ENCODE assay signal across 9 mouse cellular contexts in the genomic region with DNA sequence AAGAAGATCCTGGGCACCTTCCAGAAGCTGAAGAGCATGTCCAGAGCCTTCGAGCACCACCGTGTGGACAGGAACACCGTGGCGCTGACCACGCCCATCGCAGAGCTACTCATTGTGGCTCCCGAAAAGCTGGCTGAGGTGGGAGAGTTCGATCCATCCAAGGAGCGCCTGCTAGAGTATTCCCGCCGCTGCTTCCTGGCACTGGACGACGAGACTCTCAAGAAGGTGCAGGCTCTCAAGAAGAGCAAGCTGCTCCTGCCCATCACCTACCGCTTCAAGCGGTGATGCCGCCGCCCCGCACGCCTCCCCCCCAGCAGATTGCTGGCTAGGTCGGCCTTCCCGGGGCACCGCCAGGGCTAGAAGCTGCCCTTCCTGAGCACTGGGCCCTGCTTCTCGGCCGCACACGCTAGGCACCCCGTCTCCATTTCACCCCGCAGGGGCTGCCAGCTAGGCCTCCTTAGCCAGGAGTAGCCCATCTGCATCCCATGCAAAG. TPM values are rescaled to one million over a fixed set of nuclear protein-coding genes. Genes with fewer than 3 reads are reported as not detected.
A peak's percentile ranks its signal among the peaks of the same experiment; 100 is the strongest.
DNase-seq lines count a peak whose midpoint lies in the region; ATAC-seq lines count a peak whose summit lies in the region.
"Had no signal": no experiment of that assay in that cellular context is flagged by ENCODE, and none has a peak within 500 bp of the region (broad histone marks: within the 10 kb centered on the region; RNA-seq: fewer than 3 reads in every experiment).

No protein-coding gene starts in this region.

- H3K4me3 ChIP-seq in heart, embryonic 10.5 days, result peak overlapping the region; percentile 77
- H3K4me3 ChIP-seq in kidney, embryonic 15.5 days (replicated peaks), result peak overlapping the region; percentile 78
- H3K4me3 ChIP-seq in liver, embryonic 16.5 days (ENCODE audit: low read depth, low read length), result peak overlapping the region; percentile 78
- H3K4me3 ChIP-seq in neural tube, embryonic 11.5 days (ENCODE audit: low read depth, low read length), result peak overlapping the region; percentile 70
- peak overlapping the region; percentile 88 for H3K4me3 ChIP-seq in stomach, embryonic 16.5 days (replicated peaks; ENCODE audit: low read length)

- no peaks in the 10 kb centered on the region; the same call in 1 of the 2 replicates for H3K9me3 ChIP-seq in heart, embryonic 10.5 days
- no peaks in the 10 kb centered on the region for H3K9me3 ChIP-seq in kidney, embryonic 15.5 days (replicated peaks)
- H3K9me3 ChIP-seq in liver, embryonic 16.5 days (replicated peaks; ENCODE audit: control insufficient read depth, low read length), result no peaks in the 10 kb centered on the region
- no peaks in the 10 kb centered on the region for H3K9me3 ChIP-seq in neural tube, embryonic 11.5 days (ENCODE audit: control insufficient read depth, low read length)
- no peaks in the 10 kb centered on the region for H3K9me3 ChIP-seq in stomach, embryonic 16.5 days (replicated peaks; ENCODE audit: control insufficient read depth, low read length)

- peak; percentile 37 to 55 for DNase-seq in CD8-positive naive resting alpha-beta T cell, adult 2 months (ENCODE audit: low read depth in 2 of 2, low spot score in 2 of 2)
- DNase-seq in brain, adult 2 months (ENCODE audit: low read depth, low spot score), result peak; percentile 95
- peak; percentile 89 for DNase-seq in heart, embryonic 10.5 days (ENCODE audit: low spot score)
- peak; percentile 84 for DNase-seq in neural tube, embryonic 11.5 days (ENCODE audit: low spot score)

- H3K36me3 ChIP-seq in heart, embryonic 10.5 days, result no peaks in the 10 kb centered on the region
- peaks cover 2% of the 10 kb centered on the region for H3K36me3 ChIP-seq in kidney, embryonic 15.5 days
- no peaks in the 10 kb centered on the region for H3K36me3 ChIP-seq in liver, embryonic 16.5 days (ENCODE audit: control insufficient read depth, insufficient read depth)
- no peaks in the 10 kb centered on the region for H3K36me3 ChIP-seq in neural tube, embryonic 11.5 days (ENCODE audit: control insufficient read depth, insufficient read depth, low read length)
- H3K36me3 ChIP-seq in stomach, embryonic 16.5 days (ENCODE audit: control insufficient read depth, insufficient read depth, low read length), result no peaks in the 10 kb centered on the region

- H3K4me1 ChIP-seq in heart, embryonic 10.5 days, result peaks cover 28% of the 10 kb centered on the region
- H3K4me1 ChIP-seq in kidney, embryonic 15.5 days, result peaks cover 61% of the 10 kb centered on the region
- H3K4me1 ChIP-seq in liver, embryonic 16.5 days (ENCODE audit: control insufficient read depth, low read depth, low read length), result peaks cover 23% of the 10 kb centered on the region
- peaks cover 19% of the 10 kb centered on the region; the same call in 1 of the 2 replicates for H3K4me1 ChIP-seq in neural tube, embryonic 11.5 days (ENCODE audit: control insufficient read depth, insufficient read depth, low read length)
- peaks cover 24% of the 10 kb centered on the region for H3K4me1 ChIP-seq in stomach, embryonic 16.5 days (ENCODE audit: control insufficient read depth, insufficient read depth, low read length)

- peak overlapping the region; percentile 92 for H3K4me2 ChIP-seq in kidney, embryonic 15.5 days
- peak overlapping the region; percentile 98 for H3K4me2 ChIP-seq in liver, embryonic 16.5 days (ENCODE audit: low read depth, low read length)
- peak overlapping the region; percentile 89 for H3K4me2 ChIP-seq in neural tube, embryonic 11.5 days (ENCODE audit: low read depth)
- peak overlapping the region; percentile 95 for H3K4me2 ChIP-seq in stomach, embryonic 16.5 days (ENCODE audit: low read depth, low read length)

- H3K9ac ChIP-seq in kidney, embryonic 15.5 days, result peak overlapping the region; percentile 96
- H3K9ac ChIP-seq in liver, embryonic 16.5 days (ENCODE audit: low read depth, low read length), result peak overlapping the region; percentile 94
- H3K9ac ChIP-seq in neural tube, embryonic 11.5 days (ENCODE audit: low read length), result peak overlapping the region; percentile 79
- peak overlapping the region; percentile 96 for H3K9ac ChIP-seq in stomach, embryonic 16.5 days (ENCODE audit: low read length)

- peak; percentile 67 for ATAC-seq in erythroblast, adult 5-6 weeks (replicated peaks; ENCODE audit: low FRiP score, poor library complexity, severe bottlenecking)
- peak; percentile 22 for ATAC-seq in kidney, embryonic 15.5 days (replicated peaks; ENCODE audit: low FRiP score)
- ATAC-seq in liver, embryonic 16.5 days (ENCODE audit: low read depth), result no peak
- peak; percentile 5; the same call in 1 of the 2 replicates for ATAC-seq in neural tube, embryonic 11.5 days (ENCODE audit: insufficient read depth, low FRiP score, low TSS enrichment)
- ATAC-seq in stomach, embryonic 16.5 days (ENCODE audit: insufficient read depth, low FRiP score), result no peak

- H3K27me3 ChIP-seq in heart, embryonic 10.5 days (ENCODE audit: insufficient read depth, poor library complexity, severe bottlenecking), result peaks cover 42% of the 10 kb centered on the region
- H3K27me3 ChIP-seq in kidney, embryonic 15.5 days, result peaks cover 29% of the 10 kb centered on the region
- peaks cover 33% of the 10 kb centered on the region for H3K27me3 ChIP-seq in liver, embryonic 16.5 days (ENCODE audit: control insufficient read depth, insufficient read depth, low read depth, low read length)
- H3K27me3 ChIP-seq in neural tube, embryonic 11.5 days (ENCODE audit: control insufficient read depth, insufficient read depth, low read length), result peaks cover 27% of the 10 kb centered on the region
- H3K27me3 ChIP-seq in stomach, embryonic 16.5 days (ENCODE audit: control insufficient read depth, insufficient read depth, low read length), result peaks cover 15% of the 10 kb centered on the region

- WGBS in heart, embryonic 10.5 days, result 3% methylated on average over 27 of the region's 27 CpGs
- 2% methylated on average over 27 of the region's 27 CpGs for WGBS in kidney, embryonic 15.5 days
- whole genome bisulfite sequencing in liver, embryonic 16.5 days (ENCODE audit: insufficient replicate concordance), result 4% methylated on average over 27 of the region's 27 CpGs
- WGBS in neural tube, embryonic 11.5 days, result 5% methylated on average over 25 of the region's 27 CpGs
- 4% methylated on average over 27 of the region's 27 CpGs for WGBS in stomach, embryonic 16.5 days

- peak overlapping the region; percentile 97 for H3K27ac ChIP-seq in heart, embryonic 10.5 days
- H3K27ac ChIP-seq in kidney, embryonic 15.5 days, result peak overlapping the region; percentile 100
- peak overlapping the region; percentile 99 for H3K27ac ChIP-seq in liver, embryonic 16.5 days (ENCODE audit: low read length)
- peak overlapping the region; percentile 95 for H3K27ac ChIP-seq in neural tube, embryonic 11.5 days (ENCODE audit: low read depth, low read length)
- H3K27ac ChIP-seq in stomach, embryonic 16.5 days (ENCODE audit: low read length), result peak overlapping the region; percentile 100

RNA-seq across cellular contexts. Expression of a gene that starts 1.7 kb away (rescaled TPM):
- total RNA-seq in erythroblast, adult 5-6 weeks (2015; ENCODE audit: low replicate concordance), result 42.3 and 45.8 TPM in 2 replicates
- total RNA-seq in erythroblast, adult 5-6 weeks (2017; ENCODE audit: low replicate concordance), result 48.8 and 56.9 TPM in 2 replicates
- polyA plus RNA-seq in heart, embryonic 10.5 days (2016; fragmentation: Nextera tagmentation; extraction: Ambion mirVana), result 107 and 121 TPM in 2 replicates
- polyA plus RNA-seq in kidney, embryonic 15.5 days (2015; fragmentation: Nextera tagmentation; extraction: Ambion mirVana), result 145 and 152 TPM in 2 replicates
- polyA plus RNA-seq in liver, embryonic 16.5 days (2015; fragmentation: Nextera tagmentation; extraction: Ambion mirVana), result 48.2 and 48.8 TPM in 2 replicates
- 167 and 186 TPM in 2 replicates for polyA plus RNA-seq in neural tube, embryonic 11.5 days (2014; fragmentation: Nextera tagmentation; extraction: Ambion mirVana)
- polyA plus RNA-seq in stomach, embryonic 16.5 days (2015; fragmentation: Nextera tagmentation; extraction: Ambion mirVana), result 76.3 and 81.1 TPM in 2 replicates

RNA-seq across cellular contexts. Expression of a gene that starts 8.9 kb away (rescaled TPM):
- total RNA-seq in erythroblast, adult 5-6 weeks (2015; ENCODE audit: low replicate concordance), result not detected in 2 replicates
- 0.26 TPM in 1 of 2 replicates, not detected in the other for total RNA-seq in erythroblast, adult 5-6 weeks (2017; ENCODE audit: low replicate concordance)
- 17.6 and 21.4 TPM in 2 replicates for polyA plus RNA-seq in heart, embryonic 10.5 days (2016; fragmentation: Nextera tagmentation; extraction: Ambion mirVana)
- 36.2 and 41.0 TPM in 2 replicates for polyA plus RNA-seq in kidney, embryonic 15.5 days (2015; fragmentation: Nextera tagmentation; extraction: Ambion mirVana)
- 0.89 and 1.8 TPM in 2 replicates for polyA plus RNA-seq in liver, embryonic 16.5 days (2015; fragmentation: Nextera tagmentation; extraction: Ambion mirVana)
- 42.3 and 48.9 TPM in 2 replicates for polyA plus RNA-seq in neural tube, embryonic 11.5 days (2014; fragmentation: Nextera tagmentation; extraction: Ambion mirVana)
- polyA plus RNA-seq in stomach, embryonic 16.5 days (2015; fragmentation: Nextera tagmentation; extraction: Ambion mirVana), result 19.2 and 20.2 TPM in 2 replicates

RNA-seq across cellular contexts. Expression of a gene that starts 19.8 kb away (rescaled TPM):
- 42.2 and 42.5 TPM in 2 replicates for total RNA-seq in erythroblast, adult 5-6 weeks (2015; ENCODE audit: low replicate concordance)
- 51.2 and 86.8 TPM in 2 replicates for total RNA-seq in erythroblast, adult 5-6 weeks (2017; ENCODE audit: low replicate concordance)
- polyA plus RNA-seq in heart, embryonic 10.5 days (2016; fragmentation: Nextera tagmentation; extraction: Ambion mirVana), result 53.8 and 57.3 TPM in 2 replicates
- 55.5 and 62.2 TPM in 2 replicates for polyA plus RNA-seq in kidney, embryonic 15.5 days (2015; fragmentation: Nextera tagmentation; extraction: Ambion mirVana)
- polyA plus RNA-seq in liver, embryonic 16.5 days (2015; fragmentation: Nextera tagmentation; extraction: Ambion mirVana), result 45.2 and 46.6 TPM in 2 replicates
- 64.8 and 67.4 TPM in 2 replicates for polyA plus RNA-seq in neural tube, embryonic 11.5 days (2014; fragmentation: Nextera tagmentation; extraction: Ambion mirVana)
- polyA plus RNA-seq in stomach, embryonic 16.5 days (2015; fragmentation: Nextera tagmentation; extraction: Ambion mirVana), result 50.2 and 50.4 TPM in 2 replicates

RNA-seq across cellular contexts. Expression of a gene that starts 22.0 kb away (rescaled TPM):
- total RNA-seq in erythroblast, adult 5-6 weeks (2015; ENCODE audit: low replicate concordance), result not detected in 2 replicates
- 0.84 TPM in 1 of 2 replicates, not detected in the other for total RNA-seq in erythroblast, adult 5-6 weeks (2017; ENCODE audit: low replicate concordance)
- 3.9 and 4.5 TPM in 2 replicates for polyA plus RNA-seq in heart, embryonic 10.5 days (2016; fragmentation: Nextera tagmentation; extraction: Ambion mirVana)
- 6.3 and 6.4 TPM in 2 replicates for polyA plus RNA-seq in kidney, embryonic 15.5 days (2015; fragmentation: Nextera tagmentation; extraction: Ambion mirVana)
- 1.3 and 1.7 TPM in 2 replicates for polyA plus RNA-seq in liver, embryonic 16.5 days (2015; fragmentation: Nextera tagmentation; extraction: Ambion mirVana)
- 2.7 and 3.2 TPM in 2 replicates for polyA plus RNA-seq in neural tube, embryonic 11.5 days (2014; fragmentation: Nextera tagmentation; extraction: Ambion mirVana)
- 5.9 and 6.1 TPM in 2 replicates for polyA plus RNA-seq in stomach, embryonic 16.5 days (2015; fragmentation: Nextera tagmentation; extraction: Ambion mirVana)

RNA-seq across cellular contexts. Expression of a gene that starts 26.4 kb away (rescaled TPM):
- not detected in 2 replicates for total RNA-seq in erythroblast, adult 5-6 weeks (2015; ENCODE audit: low replicate concordance)
- 0.60 TPM in 1 of 2 replicates, not detected in the other for total RNA-seq in erythroblast, adult 5-6 weeks (2017; ENCODE audit: low replicate concordance)
- not detected in 2 replicates for polyA plus RNA-seq in heart, embryonic 10.5 days (2016; fragmentation: Nextera tagmentation; extraction: Ambion mirVana)
- polyA plus RNA-seq in kidney, embryonic 15.5 days (2015; fragmentation: Nextera tagmentation; extraction: Ambion mirVana), result not detected in 2 replicates
- not detected in 2 replicates for polyA plus RNA-seq in liver, embryonic 16.5 days (2015; fragmentation: Nextera tagmentation; extraction: Ambion mirVana)
- 0.50 TPM in 1 of 2 replicates, not detected in the other for polyA plus RNA-seq in neural tube, embryonic 11.5 days (2014; fragmentation: Nextera tagmentation; extraction: Ambion mirVana)
- not detected in 2 replicates for polyA plus RNA-seq in stomach, embryonic 16.5 days (2015; fragmentation: Nextera tagmentation; extraction: Ambion mirVana)
- polyA plus RNA-seq: frontal cortex, adult 2 months had no signal

Comparison
In these comparisons a context has a peak if more than half of its experiments do, and no peak if none do; other contexts are left out.
1. ATAC-seq: peak in erythroblast, adult 5-6 weeks (single experiment), kidney, embryonic 15.5 days (single experiment) and neural tube, embryonic 11.5 days (single experiment); none in liver, embryonic 16.5 days (single experiment) and stomach, embryonic 16.5 days (single experiment).
2. Peak in every context shown above with its lines, with median percentiles within 50 percentile points of each other: DNase-seq, H3K27ac ChIP-seq, H3K4me3 ChIP-seq, H3K4me2 ChIP-seq and H3K9ac ChIP-seq.